Mouse (Mus musculus) liver, adult 2 months (tissue): ENCODE measurements around the gene Cwh43.

Experiments used
- CTCF ChIP-seq: fragments of 200-500 bp; IDR thresholded peaks from 2 replicates; pipeline ENCODE4 v1.5.1; 2011; ENCODE audit warnings: low read depth, low read length, control low read depth
- POLR2A ChIP-seq: fragments of 200-500 bp; IDR thresholded peaks from 2 replicates; pipeline ENCODE4 v1.6.1; 2011; ENCODE audit warnings: low read length, control low read depth; ENCODE audit not compliant: insufficient read depth; ENCODE audit errors: extremely low read depth

GRCm38 (mm10) chr5:73490596-73491073, 84.8 kb downstream of the Cwh43 start:
- TF ChIP-seq POLR2A (peak; percentile 93), CTCF (no peak)
